Mouse (Mus musculus) erythroid progenitor cell, adult 5-6 weeks (primary cell): ENCODE results near the gene Zfp219. TPM values are rescaled to one million over a fixed set of nuclear protein-coding genes. Genes with fewer than 3 reads are reported as not detected.
"Not testable (repeated sequence)": the region's sequence is repeated elsewhere in the genome, so short reads cannot be mapped to it uniquely, and the experiment has no call there.

Source experiments
- ATAC-seq: replicated peaks from 2 replicates; pipeline ENCODE4 v1.8.0; 2016; ENCODE audit warnings: moderate number of reproducible peaks, mild to moderate bottlenecking, moderate TSS enrichment, inconsistent platforms; ENCODE audit not compliant: poor library complexity, low FRiP score, severe bottlenecking
- total RNA-seq, 2 experiments: library from RNA; stranded (forward) in 1 of 2; stranded (reverse) in 1 of 2; fragments of 150-400 nt in 1 of 2; fragments of 186-747, 209-891 nt in 1 of 2; gene quantifications; 2 replicates each; pipeline versions ENCODE4 v1.2.3 to v1.2.4; 2015 to 2017; ENCODE audit warnings: low replicate concordance in 2 of 2

Zfp219 gene
- total RNA-seq (2015; ENCODE audit: low replicate concordance) (2.2 and 4.2 TPM in 2 replicates), total RNA-seq (2017; ENCODE audit: low replicate concordance) (3.9 and 4.8 TPM in 2 replicates)

- ATAC-seq: peak; percentile 70
Observed at GRCm38 (mm10) chr14:52020486-52021137, at the start of gene Zfp219. Gene Zfp219, minus strand, starts transcription at chr14:52020733.

DNA sequence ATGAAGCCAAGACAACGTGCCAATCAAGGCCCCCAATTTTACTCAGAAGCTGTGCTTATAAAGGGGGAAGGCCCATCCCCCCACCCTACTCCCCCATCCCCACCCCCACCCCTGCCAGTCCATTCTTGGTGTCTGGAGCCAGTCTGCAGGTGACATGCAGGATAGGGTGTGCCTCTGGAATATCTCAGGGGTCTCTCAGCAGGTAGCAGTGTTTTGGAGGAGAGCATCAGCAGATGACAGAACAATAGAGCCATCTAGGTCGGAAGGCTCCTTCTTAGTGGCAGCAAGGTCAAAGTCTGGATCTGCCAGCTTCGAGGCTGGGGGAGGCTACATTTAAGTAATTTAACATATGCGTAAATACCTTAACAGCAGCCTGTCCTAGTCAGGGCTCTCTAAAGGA is 45.6 kb upstream of the Zfp219 start:
- no peak for ATAC-seq

- ATAC-seq: no peak
Observed at GRCm38 (mm10) chr14:52061798-52062197, 41.3 kb upstream of the Zfp219 start.

DNA sequence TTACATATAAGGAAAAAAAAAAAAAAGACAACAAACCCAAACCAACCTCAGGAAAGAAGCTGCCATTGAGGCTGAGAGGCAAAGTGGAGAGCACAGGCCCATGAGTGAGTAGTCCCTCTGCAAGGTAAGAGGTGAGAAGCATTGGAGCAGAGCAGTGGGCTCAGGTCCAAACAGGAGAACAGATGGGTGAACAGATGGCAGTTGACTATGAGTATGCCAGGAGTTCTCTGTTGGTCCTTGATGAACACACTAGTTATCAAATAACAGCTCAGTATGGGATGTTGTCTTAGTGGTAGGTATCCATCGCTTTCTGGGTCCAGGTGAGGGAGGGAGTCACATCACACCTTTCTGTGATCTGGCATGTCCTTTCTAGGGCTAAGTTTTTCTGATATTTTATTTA is 40.3 kb upstream of the Zfp219 start:
- ATAC-seq: no peak

- ATAC-seq: no peak
Observed at GRCm38 (mm10) chr14:52059982-52060381, 39.4 kb upstream of the Zfp219 start.

DNA sequence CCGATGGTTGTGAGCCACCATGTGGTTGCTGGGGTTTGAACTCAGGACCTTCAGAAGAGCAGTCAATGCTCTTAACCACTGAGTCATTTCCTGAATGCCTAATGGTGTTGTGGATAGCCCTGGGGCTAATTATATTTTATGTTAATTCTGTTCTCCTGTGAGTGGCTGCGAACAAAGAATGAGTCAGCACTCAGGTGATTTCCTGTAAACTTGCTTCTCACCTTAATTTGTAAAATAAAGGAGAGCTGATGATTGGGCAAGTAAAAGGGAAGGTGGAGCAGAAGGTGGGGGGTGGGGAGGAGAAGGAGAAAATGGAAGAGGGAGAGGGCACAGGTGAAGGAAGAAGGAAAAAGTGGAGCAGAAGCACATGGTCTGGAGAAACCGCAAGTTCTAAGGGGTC is 32.2 kb upstream of the Zfp219 start:
- not testable (repeated sequence) for ATAC-seq

GRCm38 (mm10) chr14:52045966-52046565 is 25.5 kb upstream of the Zfp219 start:
- no peak for ATAC-seq

DNA sequence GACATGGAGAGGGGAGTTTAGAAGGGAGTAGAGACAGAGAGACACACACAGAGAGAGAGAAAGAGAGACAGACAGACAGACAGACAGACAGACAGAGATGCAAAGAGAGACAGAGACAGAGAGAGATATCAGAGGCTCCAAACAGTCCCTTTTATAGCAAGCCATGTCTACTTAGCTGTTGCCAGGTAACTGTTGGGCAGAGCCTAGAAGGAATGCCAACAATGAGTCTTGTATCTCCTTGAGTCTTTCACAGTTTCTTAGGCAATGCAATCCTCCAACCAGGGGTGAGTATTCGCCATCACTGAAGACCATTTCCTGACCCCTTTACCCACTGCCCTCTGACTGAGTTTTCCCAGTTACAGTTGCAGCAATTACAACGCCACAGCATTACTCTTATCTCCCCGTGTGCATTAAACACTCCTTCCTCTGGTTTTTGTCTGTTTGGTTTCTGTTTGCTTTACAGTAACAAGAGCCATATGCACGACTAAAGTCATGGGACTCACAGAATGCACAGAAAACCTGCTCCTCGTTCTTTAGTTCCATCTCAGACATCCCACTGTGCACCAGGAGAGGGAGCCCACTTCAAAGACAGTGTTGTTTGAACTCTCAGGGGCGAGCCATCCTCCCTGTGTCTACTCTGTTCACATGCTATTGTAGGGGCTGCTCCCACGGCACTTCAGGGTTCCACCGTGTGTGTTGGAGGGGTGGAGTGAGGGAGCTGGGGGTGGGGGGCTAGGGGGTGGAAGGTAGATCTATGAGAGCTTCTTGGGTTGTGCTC is 24.6 kb upstream of the Zfp219 start:
- ATAC-seq: no peak; the same call in 1 of the 2 replicates

- no peak for ATAC-seq
Observed at GRCm38 (mm10) chr14:52043446-52043845, 22.9 kb upstream of the Zfp219 start.

DNA sequence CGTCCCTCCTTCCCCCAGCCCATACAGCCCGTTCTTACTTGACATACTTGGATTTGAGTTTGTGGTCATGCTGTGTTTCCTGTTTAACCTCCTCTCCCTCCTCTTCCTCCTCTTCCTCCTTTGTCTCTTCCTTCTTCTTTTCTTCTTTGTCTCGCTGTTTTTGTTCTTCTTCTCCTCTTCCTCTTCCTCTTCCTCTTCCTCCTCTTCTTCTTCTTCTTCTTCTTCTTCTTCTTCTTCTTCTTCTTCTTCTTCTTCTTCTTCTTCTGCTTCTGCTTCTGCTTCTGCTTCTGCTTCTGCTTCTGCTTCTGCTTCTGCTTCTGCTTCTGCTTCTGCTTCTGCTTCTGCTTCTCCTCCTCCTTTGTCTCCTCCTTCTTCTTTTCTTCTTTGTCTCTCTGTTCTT is 21.8 kb upstream of the Zfp219 start, which contains the start of gene Olfr221:
TSS of gene Olfr221 (minus strand) at position 101 of the 400 bp plus-strand sequence.
- ATAC-seq: not testable (repeated sequence)

DNA sequence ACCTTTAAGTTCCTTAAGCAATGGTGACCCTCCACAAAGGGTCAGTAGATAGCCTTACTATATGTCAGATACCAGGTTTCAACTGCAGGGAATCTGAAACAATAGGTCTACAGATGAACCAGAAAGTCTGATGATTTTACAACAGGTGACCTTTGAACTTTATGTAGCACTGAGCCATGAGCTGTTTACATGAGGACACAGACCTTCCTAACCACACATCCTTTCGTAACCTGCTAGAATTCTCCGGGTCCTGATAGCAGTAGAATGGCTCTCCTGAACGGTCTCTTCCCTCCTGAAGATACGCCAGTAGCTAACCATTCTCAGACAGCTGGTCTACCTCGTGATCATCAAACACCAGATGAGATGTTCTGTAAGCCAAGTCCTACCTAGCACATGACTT is 18.8 kb upstream of the Zfp219 start:
- ATAC-seq: no peak

DNA sequence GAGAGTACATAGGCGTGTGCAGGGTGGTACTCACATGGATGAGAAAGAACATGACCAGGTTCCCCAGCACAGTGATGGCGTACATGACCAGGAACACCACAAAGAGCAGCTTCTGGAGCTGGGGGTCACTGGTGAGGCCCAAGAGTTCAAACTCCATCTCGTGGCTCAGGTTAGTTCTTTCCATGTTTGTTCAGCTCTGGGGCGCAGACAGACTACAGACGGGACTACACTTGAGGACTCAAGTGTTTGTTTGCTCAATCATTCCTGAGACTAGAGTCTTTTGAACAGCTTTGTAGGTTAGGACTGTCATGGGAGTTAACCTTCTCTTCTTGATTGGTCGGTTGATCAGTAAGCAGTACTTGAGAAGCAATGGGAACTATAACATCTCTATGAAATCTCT is 15.4 kb upstream of the Zfp219 start:
- no peak for ATAC-seq

- no peak for ATAC-seq
Observed at GRCm38 (mm10) chr14:52026342-52026741, 5.8 kb upstream of the Zfp219 start.

DNA sequence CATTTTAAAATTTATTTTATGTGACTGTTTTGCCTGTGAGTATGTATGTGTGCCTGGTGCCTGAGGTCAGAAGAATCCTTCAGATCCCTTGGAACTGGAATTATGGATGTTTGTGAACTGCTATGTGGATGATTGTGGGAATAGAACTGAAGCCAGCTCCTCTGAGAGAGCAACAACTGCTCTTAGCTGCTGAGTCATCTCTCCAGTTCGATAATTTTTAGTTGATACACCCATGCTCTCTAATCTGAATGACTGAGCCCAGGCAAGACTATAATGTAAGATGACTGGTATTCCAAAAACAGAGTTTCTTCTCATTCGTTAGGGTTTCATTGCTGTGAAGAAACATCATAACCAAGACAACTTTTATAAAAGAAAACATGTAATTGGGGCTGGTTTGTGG is 3.6 kb upstream of the Zfp219 start:
- ATAC-seq: peak; percentile 51

GRCm38 (mm10) chr14:52022709-52023459 is 2.4 kb upstream of the Zfp219 start:
- peak; percentile 61 for ATAC-seq

GRCm38 (mm10) chr14:52022244-52022708 is 1.7 kb upstream of the Zfp219 start:
- no peak for ATAC-seq

DNA sequence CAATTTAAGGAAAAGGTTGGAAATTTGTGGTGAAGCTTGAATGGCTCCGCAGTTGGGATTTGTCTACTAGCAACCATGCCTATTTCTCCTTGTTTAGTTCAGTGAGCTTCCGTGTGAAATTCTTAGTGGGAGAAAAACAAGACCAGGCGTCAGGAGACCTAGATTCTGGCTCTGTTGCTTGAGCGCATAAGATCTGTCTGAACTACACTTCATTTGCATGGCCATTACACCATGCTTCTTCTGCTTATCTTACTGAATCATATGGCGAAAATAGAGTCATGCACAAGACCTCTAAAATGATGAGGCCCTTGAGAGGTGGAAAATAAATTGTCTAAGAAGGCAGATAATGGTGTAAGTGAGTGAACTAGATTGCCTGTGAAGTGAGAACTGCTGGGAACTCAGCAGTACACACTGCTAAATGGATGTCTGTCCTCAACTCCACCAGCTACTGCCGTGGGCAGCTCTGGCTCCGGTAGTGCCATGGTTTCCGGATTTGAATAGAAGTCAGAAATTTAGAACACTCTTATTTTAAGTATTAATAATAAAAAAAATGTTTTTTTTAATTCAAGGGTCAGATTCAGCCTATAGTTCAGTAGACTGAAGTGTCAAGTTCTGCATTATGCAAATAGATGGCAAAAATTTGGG is 1.2 kb upstream of the Zfp219 start:
- ATAC-seq: no peak

DNA sequence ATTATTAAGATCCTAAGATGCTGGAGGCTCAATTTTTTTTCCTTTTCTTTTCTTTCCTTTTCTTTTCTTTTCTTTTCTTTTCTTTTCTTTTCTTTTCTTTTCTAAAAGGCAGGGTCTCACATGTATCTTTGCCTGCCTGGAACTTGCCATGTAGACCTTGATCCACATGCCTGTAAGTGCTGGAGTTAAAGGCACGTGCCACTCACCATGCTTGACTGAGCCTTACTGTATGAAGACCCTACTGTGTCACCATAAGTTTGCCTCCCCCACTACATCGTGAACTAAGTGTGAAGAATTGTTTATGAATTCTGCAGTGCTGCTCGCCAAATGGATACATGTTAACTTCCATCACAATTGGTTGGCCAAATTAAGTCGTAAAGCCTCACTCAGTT is 601 bp upstream of the Zfp219 start:
- no peak for ATAC-seq

GRCm38 (mm10) chr14:52019590-52020340 is 768 bp downstream of the Zfp219 start:
- ATAC-seq: peak; percentile 75
